Mouse (Mus musculus): ENCODE measurements around the gene Grpr.
A peak's percentile ranks its signal among the peaks of the same experiment; 100 is the strongest.

Gene Grpr

DNA sequence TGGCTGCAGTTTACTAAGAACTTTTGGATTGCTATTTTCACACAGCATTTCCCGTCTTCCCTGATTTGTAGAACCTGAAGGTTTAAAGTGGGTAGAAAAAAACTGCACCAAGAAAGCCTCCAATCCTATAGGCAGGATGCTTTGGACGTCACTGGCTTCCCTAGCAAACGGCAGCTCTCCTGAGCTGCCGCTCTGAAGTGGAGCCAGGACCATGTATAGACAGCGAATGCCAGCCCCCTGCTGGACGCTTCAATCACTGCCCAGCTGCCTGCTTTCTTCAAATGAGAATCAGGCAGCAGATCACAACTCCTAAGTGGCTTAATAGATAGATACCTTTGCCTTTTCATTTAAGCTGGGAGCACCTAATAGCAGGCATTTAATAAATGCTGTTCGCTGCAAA lies at the start of gene Grpr:
Gene Grpr (minus strand): TSS at position 12 of the 400 bp plus-strand sequence.
- DNase-seq: peak; percentile 47

DNA sequence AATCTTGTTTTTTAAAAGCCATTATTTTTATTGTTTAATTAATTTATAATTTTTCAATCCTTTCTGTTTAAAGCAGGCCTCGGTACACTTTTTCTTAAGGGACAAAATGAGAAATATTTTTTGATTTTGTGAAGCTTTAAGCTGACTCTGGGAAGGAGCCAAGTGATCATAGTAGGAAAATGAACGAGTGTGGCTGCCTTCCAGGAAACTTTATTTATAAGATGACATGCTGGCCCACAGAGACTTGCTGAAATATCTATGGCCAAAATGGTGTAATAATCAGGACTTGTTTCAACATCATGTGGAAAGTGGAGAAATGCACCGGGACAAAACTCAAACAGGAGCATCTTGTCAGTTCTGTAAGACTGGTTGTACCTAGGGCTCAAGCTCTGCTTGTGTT lies 11.0 kb upstream of the Grpr start:
- no peak for DNase-seq

- DNase-seq: no peak
These were observed 2.4 kb downstream of the Grpr start for GRCm38 (mm10) chrX:163547042-163547441.

GRCm38 (mm10) chrX:163532836-163533235 lies 16.6 kb downstream of the Grpr start:
- DNase-seq: no peak

GRCm38 (mm10) chrX:163518963-163519541 lies 30.4 kb downstream of the Grpr start:
- DNase-seq: no peak

DNA sequence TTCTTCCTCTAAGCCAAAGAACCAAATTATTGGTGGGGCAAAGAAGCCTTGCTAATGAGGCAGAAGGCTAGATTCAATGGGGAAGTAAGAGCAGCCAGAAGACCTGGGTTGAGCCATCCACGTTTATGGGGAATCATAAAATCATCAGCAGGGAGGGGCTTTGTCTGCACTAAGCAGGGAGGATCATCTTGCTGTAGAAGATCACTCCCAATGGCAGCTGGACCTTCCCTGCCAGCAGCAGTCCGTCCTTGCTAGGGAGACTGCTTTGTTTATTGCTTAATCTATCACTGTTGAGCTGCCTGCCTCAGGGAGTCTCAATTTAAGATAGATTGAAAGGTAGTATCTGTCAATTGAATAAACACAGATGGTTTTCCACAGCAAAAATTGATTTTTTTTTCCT lies 37.7 kb downstream of the Grpr start:
- no peak for DNase-seq

DNA sequence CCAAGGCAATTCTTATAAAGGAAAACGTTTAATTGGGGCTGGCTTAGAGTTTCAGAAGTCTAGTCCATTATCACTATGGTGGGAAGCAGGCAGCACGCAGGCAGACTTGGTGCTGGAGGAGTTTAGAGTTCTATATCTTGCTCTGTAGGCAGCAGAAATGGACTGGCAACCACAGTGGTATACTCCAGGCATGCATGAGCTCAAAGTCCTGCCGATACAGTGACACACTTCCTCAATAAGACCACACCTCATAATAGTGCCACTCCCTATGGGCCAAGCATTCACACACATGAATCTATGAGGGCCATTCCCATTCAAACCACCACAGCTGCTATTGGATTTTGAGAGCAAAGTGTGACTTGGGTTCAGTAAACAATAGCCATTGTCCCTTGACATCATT lies 47.4 kb downstream of the Grpr start:
- DNase-seq: no peak

Data from kidney, postnatal 14 days (tissue).